Mouse (Mus musculus): Measurements from ENCODE around the gene Impad1.

Gene Impad1

GRCm38 (mm10) chr4:4792992-4793834 is at the start of gene Impad1:
Gene Impad1 (minus strand): TSS chr4:4793355.
- DNase-seq (ENCODE audit: low read depth in 1 of 2, low spot score in 2 of 2) = peak; percentile 65 to 77

- no peak for DNase-seq (ENCODE audit: low read depth in 1 of 2, low spot score in 2 of 2)
Observed at GRCm38 (mm10) chr4:4840145-4840544, 47.0 kb upstream of the Impad1 start.

GRCm38 (mm10) chr4:4833789-4834295 is 40.7 kb upstream of the Impad1 start:
- DNase-seq (ENCODE audit: low read depth in 1 of 2, low spot score in 2 of 2) = no peak

GRCm38 (mm10) chr4:4828131-4828530 is 35.0 kb upstream of the Impad1 start:
- no peak for DNase-seq (ENCODE audit: low read depth in 1 of 2, low spot score in 2 of 2)

- no peak for DNase-seq (ENCODE audit: low read depth in 1 of 2, low spot score in 2 of 2)
Observed at GRCm38 (mm10) chr4:4822119-4822518, 29.0 kb upstream of the Impad1 start.

- peak in 1 of 2 experiments; percentile 5 for DNase-seq (ENCODE audit: low read depth in 1 of 2, low spot score in 2 of 2)
Observed at GRCm38 (mm10) chr4:4792141-4792991, 789 bp downstream of the Impad1 start.

GRCm38 (mm10) chr4:4791180-4791579 is 2.0 kb downstream of the Impad1 start:
- no peak for DNase-seq (ENCODE audit: low read depth in 1 of 2, low spot score in 2 of 2)

GRCm38 (mm10) chr4:4785169-4785568 is 8.0 kb downstream of the Impad1 start:
- DNase-seq (ENCODE audit: low read depth in 1 of 2, low spot score in 2 of 2) = no peak

GRCm38 (mm10) chr4:4784305-4784704 is 8.8 kb downstream of the Impad1 start:
- DNase-seq (ENCODE audit: low read depth in 1 of 2, low spot score in 2 of 2) = no peak

- no peak for DNase-seq (ENCODE audit: low read depth in 1 of 2, low spot score in 2 of 2)
Observed at GRCm38 (mm10) chr4:4783686-4783957, 9.5 kb downstream of the Impad1 start.

- DNase-seq (ENCODE audit: low read depth in 1 of 2, low spot score in 2 of 2) = no peak
Observed at GRCm38 (mm10) chr4:4782882-4783685, 10.1 kb downstream of the Impad1 start.

GRCm38 (mm10) chr4:4779265-4779770 is 13.8 kb downstream of the Impad1 start:
- no peak for DNase-seq (ENCODE audit: low read depth in 1 of 2, low spot score in 2 of 2)

GRCm38 (mm10) chr4:4771523-4772114 is 21.5 kb downstream of the Impad1 start:
- no peak for DNase-seq (ENCODE audit: low read depth in 1 of 2, low spot score in 2 of 2)

GRCm38 (mm10) chr4:4765806-4766205 is 27.3 kb downstream of the Impad1 start:
- no peak for DNase-seq (ENCODE audit: low read depth in 1 of 2, low spot score in 2 of 2)

- DNase-seq (ENCODE audit: low read depth in 1 of 2, low spot score in 2 of 2) = no peak
Observed at GRCm38 (mm10) chr4:4758376-4758775, 34.8 kb downstream of the Impad1 start.

GRCm38 (mm10) chr4:4729427-4729826 is 63.7 kb downstream of the Impad1 start:
- DNase-seq (ENCODE audit: low read depth in 1 of 2, low spot score in 2 of 2) = no peak

- no peak for DNase-seq (ENCODE audit: low read depth in 1 of 2, low spot score in 2 of 2)
Observed at GRCm38 (mm10) chr4:4726241-4726776, 66.8 kb downstream of the Impad1 start.

- DNase-seq (ENCODE audit: low read depth in 1 of 2, low spot score in 2 of 2) = no peak
Observed at GRCm38 (mm10) chr4:4723821-4724220, 69.3 kb downstream of the Impad1 start.

GRCm38 (mm10) chr4:4722081-4722480 is 71.1 kb downstream of the Impad1 start:
- no peak for DNase-seq (ENCODE audit: low read depth in 1 of 2, low spot score in 2 of 2)

GRCm38 (mm10) chr4:4717763-4718347 is 75.3 kb downstream of the Impad1 start:
- DNase-seq (ENCODE audit: low read depth in 1 of 2, low spot score in 2 of 2) = no peak

Data from monocyte, adult 2 months (primary cell).